Comparison of ENCODE assay signal across 16 mouse cellular contexts in the genomic region with DNA sequence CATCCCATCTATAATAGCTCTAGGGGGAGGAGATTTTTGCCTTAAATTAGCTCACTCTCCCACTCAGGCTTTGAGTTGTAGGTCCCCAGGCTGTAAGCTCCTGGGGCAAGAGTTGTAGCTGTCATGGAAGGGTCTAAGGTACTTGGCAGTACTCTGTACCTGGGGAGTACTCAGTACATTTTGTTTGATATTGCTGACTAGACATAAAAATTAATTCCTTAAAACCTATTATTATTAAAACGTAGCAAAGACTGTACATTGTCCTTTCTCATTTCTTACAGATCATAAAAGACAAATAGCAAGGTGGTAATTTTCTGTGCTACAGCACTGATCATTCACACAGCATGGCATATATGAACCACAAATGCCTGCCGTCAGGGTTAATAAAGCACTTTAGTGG.
"Had no signal": no experiment of that assay in that cellular context is flagged by ENCODE, and none has a peak within 500 bp of the region (broad histone marks: within the 10 kb centered on the region; RNA-seq: fewer than 3 reads in every experiment).

No protein-coding gene starts in this region.

- DNase-seq: lung, adult 18-20 months; lung, embryonic 14.5 days; lung, postnatal 10 days; lung, postnatal 4 days; retina, postnatal 1 day; right cerebral cortex, adult 18-20 months; right cerebral cortex, postnatal 25 days; right cerebral cortex, postnatal 4 days; spleen, adult 18-20 months; thymus, adult 18-20 months; thymus, postnatal 14 days; thymus, postnatal 36 days had no signal

- H3K4me1 ChIP-seq: midbrain, embryonic 13.5 days; midbrain, embryonic 15.5 days; neural tube, embryonic 12.5 days had no signal

- H3K27ac ChIP-seq: midbrain, embryonic 13.5 days; midbrain, embryonic 15.5 days; neural tube, embryonic 12.5 days had no signal

- H3K9me3 ChIP-seq: megakaryocyte, embryonic 14.5 days; midbrain, embryonic 13.5 days; midbrain, embryonic 15.5 days; neural tube, embryonic 12.5 days had no signal

- H3K9ac ChIP-seq: lung, embryonic 14.5 days; midbrain, embryonic 13.5 days; midbrain, embryonic 15.5 days; neural tube, embryonic 12.5 days had no signal

- H3K27me3 ChIP-seq: megakaryocyte, embryonic 14.5 days; midbrain, embryonic 13.5 days; midbrain, embryonic 15.5 days; neural tube, embryonic 12.5 days had no signal

- H3K4me3 ChIP-seq: megakaryocyte, embryonic 14.5 days; midbrain, embryonic 13.5 days; midbrain, embryonic 15.5 days; neural tube, embryonic 12.5 days had no signal
